ENCODE assay signal across 8 mouse cellular contexts in the genomic region with DNA sequence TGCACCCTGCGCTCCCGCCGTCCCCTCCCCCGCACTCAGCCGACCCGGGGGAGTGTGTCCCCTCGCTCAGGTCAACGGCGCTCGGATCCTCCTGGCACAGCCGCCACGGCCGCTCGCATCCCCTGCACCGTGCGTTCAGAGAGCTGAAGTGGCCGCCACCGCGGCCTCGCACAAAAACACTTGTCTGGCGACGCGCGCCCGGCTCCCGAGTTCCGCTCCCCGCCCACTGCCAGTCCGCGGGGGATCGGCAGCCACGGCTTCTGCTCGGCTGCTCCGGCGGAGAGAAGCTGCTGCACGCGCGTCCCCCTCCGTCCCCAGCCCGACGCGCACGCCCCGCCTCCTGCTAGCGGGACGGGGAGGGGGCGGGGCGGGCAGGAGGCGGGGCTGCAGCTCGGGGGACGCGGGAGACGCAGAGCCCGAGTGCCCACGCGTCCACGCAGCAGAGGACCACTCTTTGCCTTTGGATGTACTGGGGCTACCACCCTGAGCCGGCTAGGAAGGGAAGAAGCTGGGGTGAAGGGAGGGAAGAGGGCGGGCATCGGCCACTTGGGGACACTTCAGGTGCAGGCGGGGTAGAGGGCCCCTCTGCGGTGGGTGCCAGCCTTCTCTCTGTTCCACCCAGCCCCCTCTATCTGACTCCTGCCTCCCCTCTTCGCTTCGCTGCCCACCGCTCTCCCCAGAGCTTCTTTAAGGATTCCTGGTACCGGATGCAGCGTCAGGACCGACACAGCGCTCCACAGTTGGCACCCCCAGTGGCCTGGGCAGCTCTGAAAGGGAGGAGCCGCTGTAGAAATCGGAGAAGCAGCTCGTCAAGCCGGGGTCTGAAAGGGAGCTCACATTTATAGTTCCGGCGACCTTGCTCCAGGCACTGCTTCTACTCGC. TPM values are rescaled to one million over a fixed set of nuclear protein-coding genes. Genes with fewer than 3 reads are reported as not detected.
DNase-seq lines count a peak whose midpoint lies in the region; ATAC-seq lines count a peak whose summit lies in the region.

A gene (minus strand): TSS at position 291 of the 882 bp plus-strand sequence.

- peak within 1 kb of the TSS; percentile 79 for H3K4me3 ChIP-seq in embryonic facial prominence, embryonic 14.5 days (ENCODE audit: low read depth, low read length)
- H3K4me3 ChIP-seq in heart, embryonic 11.5 days (ENCODE audit: low read depth, low read length): peak within 1 kb of the TSS; percentile 61
- peak within 1 kb of the TSS; percentile 74 for H3K4me3 ChIP-seq in kidney, embryonic 14.5 days (ENCODE audit: low read length)
- peak within 1 kb of the TSS; percentile 74 for H3K4me3 ChIP-seq in limb, embryonic 15.5 days
- peak within 1 kb of the TSS; percentile 83 for H3K4me3 ChIP-seq in midbrain, embryonic 16.5 days (ENCODE audit: low read depth, low read length)

- peak within 1 kb of the TSS; percentile 98 for H3K4me2 ChIP-seq in embryonic facial prominence, embryonic 14.5 days (ENCODE audit: low read depth, low read length)
- peak within 1 kb of the TSS; percentile 83 for H3K4me2 ChIP-seq in heart, embryonic 11.5 days
- peak within 1 kb of the TSS; percentile 99 for H3K4me2 ChIP-seq in kidney, embryonic 14.5 days (replicated peaks; ENCODE audit: low read depth, low read length)
- peak within 1 kb of the TSS; percentile 97 for H3K4me2 ChIP-seq in limb, embryonic 15.5 days
- peak within 1 kb of the TSS; percentile 94 for H3K4me2 ChIP-seq in midbrain, embryonic 16.5 days (ENCODE audit: low read length)

- H3K9ac ChIP-seq in embryonic facial prominence, embryonic 14.5 days (ENCODE audit: low read depth, low read length): peak within 1 kb of the TSS; percentile 76
- H3K9ac ChIP-seq in heart, embryonic 11.5 days (ENCODE audit: low read depth, low read length): peak within 1 kb of the TSS; percentile 68
- H3K9ac ChIP-seq in kidney, embryonic 14.5 days (ENCODE audit: low read depth, low read length): peak within 1 kb of the TSS; percentile 82
- peak within 1 kb of the TSS; percentile 76 for H3K9ac ChIP-seq in limb, embryonic 15.5 days
- peak within 1 kb of the TSS; percentile 89 for H3K9ac ChIP-seq in midbrain, embryonic 16.5 days (ENCODE audit: low read depth, low read length)

- DNase-seq in 3134 (ENCODE audit: extremely low read depth, insufficient read length, low spot score): peak; percentile 91
- DNase-seq in adrenal gland, postnatal 4 days (ENCODE audit: low spot score in 2 of 2): peak; percentile 35 to 48
- peak; percentile 91 for DNase-seq in embryonic facial prominence, embryonic 14.5 days (ENCODE audit: low spot score)
- DNase-seq in splenic B cell, adult 2 months (ENCODE audit: low read depth, low spot score): peak; percentile 41

- H3K9me3 ChIP-seq in embryonic facial prominence, embryonic 14.5 days (ENCODE audit: control insufficient read depth, low read length): no peaks in the 10 kb centered on the region
- H3K9me3 ChIP-seq in heart, embryonic 11.5 days (replicated peaks; ENCODE audit: control insufficient read depth, low read length): no peaks in the 10 kb centered on the region
- H3K9me3 ChIP-seq in kidney, embryonic 14.5 days (ENCODE audit: control insufficient read depth, low read length): no peaks in the 10 kb centered on the region
- H3K9me3 ChIP-seq in limb, embryonic 15.5 days: no peaks in the 10 kb centered on the region
- no peaks in the 10 kb centered on the region for H3K9me3 ChIP-seq in midbrain, embryonic 16.5 days (replicated peaks; ENCODE audit: control insufficient read depth, low read length, poor library complexity, severe bottlenecking)

- WGBS in embryonic facial prominence, embryonic 14.5 days: under 1% methylated on average over 31 of the region's 76 CpGs
- WGBS in heart, embryonic 11.5 days (ENCODE audit: insufficient replicate concordance): under 1% methylated on average over 74 of the region's 76 CpGs
- WGBS in kidney, embryonic 14.5 days: under 1% methylated on average over 68 of the region's 76 CpGs
- 1% methylated on average over 75 of the region's 76 CpGs for WGBS in limb, embryonic 15.5 days
- WGBS in midbrain, embryonic 16.5 days: under 1% methylated on average over 61 of the region's 76 CpGs

- H3K27ac ChIP-seq in embryonic facial prominence, embryonic 14.5 days (replicated peaks; ENCODE audit: low read depth, low read length): peak within 1 kb of the TSS; percentile 65
- no peak within 1 kb of the TSS for H3K27ac ChIP-seq in heart, embryonic 11.5 days (ENCODE audit: low read depth, low read length)
- peak within 1 kb of the TSS; percentile 74; the same call in 1 of the 2 replicates for H3K27ac ChIP-seq in kidney, embryonic 14.5 days (ENCODE audit: low read depth, low read length)
- H3K27ac ChIP-seq in limb, embryonic 15.5 days: peak within 1 kb of the TSS; percentile 63
- peak within 1 kb of the TSS; percentile 87 for H3K27ac ChIP-seq in midbrain, embryonic 16.5 days (ENCODE audit: low read length)

- ATAC-seq in embryonic facial prominence, embryonic 14.5 days (ENCODE audit: low read depth): peak; percentile 85
- ATAC-seq in heart, embryonic 11.5 days (replicated peaks; ENCODE audit: insufficient number of reproducible peaks, low FRiP score, low TSS enrichment): peak; percentile 64
- ATAC-seq in kidney, embryonic 14.5 days (ENCODE audit: low FRiP score, low TSS enrichment): peak; percentile 68
- peak; percentile 76 for ATAC-seq in limb, embryonic 15.5 days (ENCODE audit: insufficient number of reproducible peaks, low FRiP score, low TSS enrichment, low read depth)
- ATAC-seq in midbrain, embryonic 16.5 days: peak; percentile 86

- H3K4me1 ChIP-seq in embryonic facial prominence, embryonic 14.5 days (ENCODE audit: control insufficient read depth, insufficient read depth, low read length): peaks cover 18% of the 10 kb centered on the region; the same call in 1 of the 2 replicates
- peaks cover 12% of the 10 kb centered on the region; the same call in 1 of the 2 replicates for H3K4me1 ChIP-seq in heart, embryonic 11.5 days (ENCODE audit: control insufficient read depth, insufficient read depth, low read length)
- peaks cover 25% of the 10 kb centered on the region; the same call in 1 of the 2 replicates for H3K4me1 ChIP-seq in kidney, embryonic 14.5 days (ENCODE audit: control insufficient read depth, insufficient read depth, low read length)
- peaks cover 42% of the 10 kb centered on the region for H3K4me1 ChIP-seq in limb, embryonic 15.5 days
- H3K4me1 ChIP-seq in midbrain, embryonic 16.5 days (ENCODE audit: control insufficient read depth, insufficient read depth, low read length): peaks cover 39% of the 10 kb centered on the region

- no peaks in the 10 kb centered on the region for H3K36me3 ChIP-seq in embryonic facial prominence, embryonic 14.5 days (ENCODE audit: control insufficient read depth, insufficient read depth, low read length)
- no peaks in the 10 kb centered on the region for H3K36me3 ChIP-seq in heart, embryonic 11.5 days (ENCODE audit: control insufficient read depth, insufficient read depth, low read length)
- no peaks in the 10 kb centered on the region for H3K36me3 ChIP-seq in kidney, embryonic 14.5 days (ENCODE audit: control insufficient read depth, insufficient read depth, low read length)
- no peaks in the 10 kb centered on the region for H3K36me3 ChIP-seq in limb, embryonic 15.5 days
- H3K36me3 ChIP-seq in midbrain, embryonic 16.5 days (ENCODE audit: control insufficient read depth, insufficient read depth, low read length): no peaks in the 10 kb centered on the region
- H3K36me3 ChIP-seq in splenic B cell, adult 2 months (ENCODE audit: control insufficient read depth, insufficient read depth, low read length, poor library complexity, severe bottlenecking): no peaks in the 10 kb centered on the region

- peaks cover 35% of the 10 kb centered on the region for H3K27me3 ChIP-seq in embryonic facial prominence, embryonic 14.5 days (replicated peaks; ENCODE audit: control insufficient read depth, insufficient read depth, low read length)
- H3K27me3 ChIP-seq in heart, embryonic 11.5 days (ENCODE audit: control insufficient read depth, insufficient read depth, low read length): peaks cover 36% of the 10 kb centered on the region
- peaks cover 4% of the 10 kb centered on the region; the same call in 1 of the 2 replicates for H3K27me3 ChIP-seq in kidney, embryonic 14.5 days (ENCODE audit: control insufficient read depth, insufficient read depth, low read length)
- H3K27me3 ChIP-seq in limb, embryonic 15.5 days: peaks cover 33% of the 10 kb centered on the region
- H3K27me3 ChIP-seq in midbrain, embryonic 16.5 days (ENCODE audit: control insufficient read depth, insufficient read depth, low read depth, low read length): no peaks in the 10 kb centered on the region
- peaks cover 4% of the 10 kb centered on the region; the same call in 1 of the 2 replicates for H3K27me3 ChIP-seq in splenic B cell, adult 2 months (ENCODE audit: control insufficient read depth, insufficient read depth, low read length, poor library complexity, severe bottlenecking)

RNA-seq across cellular contexts. Expression of the gene that starts here (rescaled TPM):
- total RNA-seq in adrenal gland, postnatal 4 days (2021): 10 to 100 TPM; 20.5 to 21.7 TPM
- 8.2 and 8.8 TPM in 2 replicates for polyA plus RNA-seq in embryonic facial prominence, embryonic 14.5 days (2014; fragmentation: Nextera tagmentation; extraction: Ambion mirVana)
- polyA plus RNA-seq in heart, embryonic 11.5 days (2014; fragmentation: Nextera tagmentation; extraction: Ambion mirVana): 1.7 and 2.8 TPM in 2 replicates
- polyA plus RNA-seq in kidney, embryonic 14.5 days (2014; fragmentation: Nextera tagmentation; extraction: Ambion mirVana): 6.3 and 6.8 TPM in 2 replicates
- polyA plus RNA-seq in limb, embryonic 15.5 days (2015; fragmentation: Nextera tagmentation; extraction: Ambion mirVana): 4.0 and 4.3 TPM in 2 replicates
- polyA plus RNA-seq in midbrain, embryonic 16.5 days (2015; fragmentation: Nextera tagmentation; extraction: Ambion mirVana): 29.4 and 34.7 TPM in 2 replicates

Comparison
In these comparisons a context has a peak if more than half of its experiments do, and no peak if none do; other contexts are left out.
1. DNase-seq: peak in every context shown above with its lines; median percentile 91 in 3134; 91 in embryonic facial prominence, embryonic 14.5 days; 42 in adrenal gland, postnatal 4 days; 41 in splenic B cell, adult 2 months.